Mouse (Mus musculus): Measurements from ENCODE around the gene Mical3. TPM values are rescaled to one million over a fixed set of nuclear protein-coding genes. Genes with fewer than 3 reads are reported as not detected.
A peak's percentile ranks its signal among the peaks of the same experiment; 100 is the strongest.

Gene Mical3
- polyA plus RNA-seq, 1 experiment from 2014 or later: 51.7 TPM

DNA sequence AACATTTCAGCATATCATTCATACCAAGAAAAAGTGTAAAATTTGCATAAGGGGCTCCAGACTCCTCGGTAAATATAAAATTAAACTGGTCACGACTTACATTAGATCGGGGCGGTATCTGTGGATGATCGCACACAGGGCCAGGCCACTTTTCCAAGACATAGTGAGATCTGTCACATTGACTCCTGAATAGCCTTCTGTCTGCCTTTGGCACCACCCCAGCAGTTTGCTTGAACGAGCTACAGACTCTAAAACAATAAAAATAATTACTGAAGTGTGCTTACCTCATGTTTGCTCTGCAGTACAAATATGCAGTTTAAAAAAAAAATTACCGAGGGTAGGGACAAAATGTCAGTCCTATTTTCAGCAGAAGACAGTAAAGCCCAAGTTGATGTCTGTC lies 103.9 kb downstream of the Mical3 start:
- no peaks in the 10 kb centered on the region for H3K27me3 ChIP-seq (ENCODE audit: control insufficient read depth, insufficient read depth, low read length)
- DNase-seq: no peak
- no peak for ATAC-seq (ENCODE audit: low FRiP score, low TSS enrichment)
- no peak overlapping the region for H3K4me3 ChIP-seq (replicated peaks; ENCODE audit: low read depth, low read length)
- H3K9ac ChIP-seq (replicated peaks; ENCODE audit: low read length): no peak overlapping the region
- H3K4me1 ChIP-seq (ENCODE audit: control insufficient read depth, insufficient read depth, low read length): no peaks in the 10 kb centered on the region
- H3K27ac ChIP-seq (replicated peaks; ENCODE audit: low read depth, low read length): no peak overlapping the region
- no peak overlapping the region for H3K4me2 ChIP-seq (ENCODE audit: low read length)
- H3K36me3 ChIP-seq (ENCODE audit: control insufficient read depth, insufficient read depth, low read length): peaks cover 77% of the 10 kb centered on the region
- WGBS: 71% methylated on average over 7 of the region's 7 CpGs
- no peaks in the 10 kb centered on the region for H3K9me3 ChIP-seq (ENCODE audit: control insufficient read depth, low read length)

DNA sequence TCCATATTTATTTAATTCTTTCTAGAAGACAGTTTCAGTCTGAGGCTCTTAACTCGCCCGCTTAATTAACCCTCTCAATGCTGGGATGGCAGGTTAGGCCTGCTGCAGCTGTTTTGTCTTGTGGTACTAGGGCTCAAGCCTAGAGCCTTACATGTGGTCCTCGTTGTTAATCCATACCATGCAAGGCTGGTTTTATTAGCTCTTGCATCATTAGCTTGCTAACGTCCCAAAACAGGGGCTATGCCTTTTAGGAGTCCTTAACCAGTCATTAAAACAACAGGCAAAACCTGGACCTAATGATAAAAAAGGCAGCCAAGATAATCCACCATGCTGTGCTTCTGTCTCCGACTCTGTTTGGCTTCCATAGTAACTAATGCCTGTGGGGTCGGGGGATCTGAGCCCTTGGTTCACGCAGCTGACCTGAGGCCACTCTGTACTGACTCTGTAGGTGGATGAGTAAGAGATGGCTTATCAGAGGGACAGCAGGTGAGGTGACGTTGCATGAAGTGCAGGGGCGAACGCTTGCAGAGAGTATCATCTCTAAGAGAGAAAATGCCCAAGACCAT lies 104.7 kb downstream of the Mical3 start:
- no peaks in the 10 kb centered on the region for H3K4me1 ChIP-seq (ENCODE audit: control insufficient read depth, insufficient read depth, low read length)
- H3K4me2 ChIP-seq (ENCODE audit: low read length): no peak overlapping the region
- H3K27ac ChIP-seq (replicated peaks; ENCODE audit: low read depth, low read length): no peak overlapping the region
- ATAC-seq (ENCODE audit: low FRiP score, low TSS enrichment) (no peak), DNase-seq (peak; percentile 20)
- H3K36me3 ChIP-seq (ENCODE audit: control insufficient read depth, insufficient read depth, low read length): peaks cover 77% of the 10 kb centered on the region
- H3K9me3 ChIP-seq (ENCODE audit: control insufficient read depth, low read length): no peaks in the 10 kb centered on the region
- H3K9ac ChIP-seq (replicated peaks; ENCODE audit: low read length): 0 out of 2 replicates have a peak overlapping the region, but pooled peaks have one; percentile 12
- 39% methylated on average over 10 of the region's 10 CpGs for WGBS
- H3K4me3 ChIP-seq (replicated peaks; ENCODE audit: low read depth, low read length): no peak overlapping the region
- H3K27me3 ChIP-seq (ENCODE audit: control insufficient read depth, insufficient read depth, low read length): no peaks in the 10 kb centered on the region

DNA sequence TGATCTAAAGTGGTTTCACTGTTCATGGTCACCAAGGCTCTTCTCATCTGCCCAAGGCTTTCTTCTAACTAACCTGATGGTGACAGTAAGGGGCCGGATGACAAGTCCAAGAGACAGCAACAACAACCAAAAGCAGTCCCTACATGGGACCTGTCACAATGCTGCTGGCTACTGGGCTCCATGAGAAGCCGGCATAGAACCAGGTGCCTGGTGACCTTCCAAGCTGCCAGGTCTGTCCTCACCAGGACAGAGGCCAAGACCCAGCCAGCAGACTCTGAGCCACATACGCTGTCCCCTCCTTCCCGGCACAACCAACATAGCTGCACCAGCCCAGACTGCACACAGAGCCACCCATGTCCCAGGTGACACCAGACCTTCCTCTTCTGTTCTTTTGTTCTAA lies 112.7 kb downstream of the Mical3 start:
- no peaks in the 10 kb centered on the region for H3K9me3 ChIP-seq (ENCODE audit: control insufficient read depth, low read length)
- H3K27me3 ChIP-seq (ENCODE audit: control insufficient read depth, insufficient read depth, low read length): no peaks in the 10 kb centered on the region
- no peak overlapping the region for H3K27ac ChIP-seq (replicated peaks; ENCODE audit: low read depth, low read length)
- ATAC-seq (ENCODE audit: low FRiP score, low TSS enrichment) (no peak), DNase-seq (no peak)
- no peak overlapping the region for H3K4me3 ChIP-seq (replicated peaks; ENCODE audit: low read depth, low read length)
- peaks cover 72% of the 10 kb centered on the region for H3K36me3 ChIP-seq (ENCODE audit: control insufficient read depth, insufficient read depth, low read length)
- no peak overlapping the region for H3K9ac ChIP-seq (replicated peaks; ENCODE audit: low read length)
- WGBS: 96% methylated on average over 4 of the region's 4 CpGs
- no peaks in the 10 kb centered on the region for H3K4me1 ChIP-seq (ENCODE audit: control insufficient read depth, insufficient read depth, low read length)
- H3K4me2 ChIP-seq (ENCODE audit: low read length): no peak overlapping the region

DNA sequence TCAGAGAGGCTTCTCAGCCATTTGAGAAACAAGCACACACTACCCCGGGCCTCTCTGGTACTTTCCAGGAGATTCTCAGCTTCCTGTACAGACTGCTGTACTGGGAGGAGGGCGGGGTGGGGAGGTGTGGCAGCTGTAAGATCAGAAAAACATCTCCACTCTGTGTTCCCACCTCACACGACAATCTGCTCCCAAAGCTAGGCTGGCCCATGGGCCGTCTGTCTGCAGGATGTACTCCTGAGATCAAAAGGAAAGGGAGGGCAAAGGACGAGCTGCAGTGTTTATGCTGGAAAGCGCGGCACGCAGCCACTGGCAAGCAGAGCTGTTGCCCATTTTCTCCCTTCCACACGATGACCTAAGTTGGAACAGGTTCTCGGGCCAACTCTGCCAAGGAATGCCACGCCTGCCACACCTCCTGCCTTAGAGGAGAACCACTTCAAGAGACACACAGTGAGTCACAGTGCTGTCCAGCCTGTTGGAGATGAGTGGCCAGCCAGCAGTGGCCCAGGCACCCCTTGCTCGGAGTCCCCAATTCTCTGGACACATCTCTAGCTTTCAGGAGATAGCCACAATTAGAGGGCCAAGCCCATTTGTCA lies 113.3 kb downstream of the Mical3 start:
- H3K9ac ChIP-seq (replicated peaks; ENCODE audit: low read length): no peak overlapping the region
- H3K9me3 ChIP-seq (ENCODE audit: control insufficient read depth, low read length): no peaks in the 10 kb centered on the region
- no peak for DNase-seq
- H3K4me1 ChIP-seq (ENCODE audit: control insufficient read depth, insufficient read depth, low read length): no peaks in the 10 kb centered on the region
- peaks cover 73% of the 10 kb centered on the region for H3K36me3 ChIP-seq (ENCODE audit: control insufficient read depth, insufficient read depth, low read length)
- H3K27ac ChIP-seq (replicated peaks; ENCODE audit: low read depth, low read length): no peak overlapping the region
- no peak overlapping the region for H3K4me3 ChIP-seq (replicated peaks; ENCODE audit: low read depth, low read length)
- WGBS: 89% methylated on average over 12 of the region's 12 CpGs
- no peak overlapping the region for H3K4me2 ChIP-seq (ENCODE audit: low read length)
- no peaks in the 10 kb centered on the region for H3K27me3 ChIP-seq (ENCODE audit: control insufficient read depth, insufficient read depth, low read length)
- ATAC-seq (ENCODE audit: low FRiP score, low TSS enrichment): no peak

DNA sequence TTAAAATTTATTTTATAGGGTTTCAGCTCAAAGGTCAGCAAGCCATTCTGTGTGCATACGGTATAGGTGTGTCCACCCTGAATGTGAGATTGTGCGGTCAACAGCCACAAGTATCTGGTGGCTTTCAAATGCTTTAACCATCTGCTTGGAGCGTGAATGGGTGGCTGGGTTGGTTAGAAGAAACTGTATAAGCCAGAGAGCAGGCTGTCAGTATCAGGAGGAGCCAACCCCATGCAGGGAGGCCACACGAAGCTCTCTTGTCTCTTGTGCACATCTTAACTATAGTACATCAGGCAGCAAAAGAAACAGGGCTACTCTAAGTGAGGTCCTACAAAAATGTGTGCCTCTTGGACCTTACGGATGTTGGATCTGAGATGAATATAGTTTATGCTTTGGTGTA lies 114.7 kb downstream of the Mical3 start:
- Histone ChIP-seq H3K9me3 (ENCODE audit: control insufficient read depth, low read length) (no peaks in the 10 kb centered on the region), H3K27ac (replicated peaks; ENCODE audit: low read depth, low read length) (no peak overlapping the region), H3K9ac (replicated peaks; ENCODE audit: low read length) (no peak overlapping the region), H3K27me3 (ENCODE audit: control insufficient read depth, insufficient read depth, low read length) (no peaks in the 10 kb centered on the region), H3K36me3 (ENCODE audit: control insufficient read depth, insufficient read depth, low read length) (peaks cover 70% of the 10 kb centered on the region), H3K4me2 (ENCODE audit: low read length) (no peak overlapping the region), H3K4me3 (replicated peaks; ENCODE audit: low read depth, low read length) (no peak overlapping the region), H3K4me1 (ENCODE audit: control insufficient read depth, insufficient read depth, low read length) (no peaks in the 10 kb centered on the region)
- DNase-seq (no peak), ATAC-seq (ENCODE audit: low FRiP score, low TSS enrichment) (no peak)
- 90% methylated on average over 5 of the region's 5 CpGs for WGBS

DNA sequence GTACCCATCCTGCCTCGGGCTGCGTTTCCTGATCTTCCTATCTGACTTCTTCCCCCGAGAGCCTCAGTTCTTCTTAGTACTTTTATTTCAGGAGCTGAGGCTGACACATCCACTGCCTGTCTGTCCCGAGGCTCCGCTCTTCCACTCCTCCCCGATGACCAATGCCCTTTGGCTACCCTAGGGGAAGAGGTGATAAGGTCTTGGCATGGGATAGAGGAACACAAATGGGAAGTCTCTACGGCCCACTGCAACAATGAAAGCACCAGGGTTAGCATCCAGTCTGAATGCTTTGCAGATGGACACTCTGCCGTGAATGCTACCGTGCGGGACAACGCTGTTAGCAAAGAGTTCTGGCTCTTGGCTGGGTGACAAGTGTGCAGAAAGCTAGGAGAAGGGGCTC lies 116.5 kb downstream of the Mical3 start:
- Histone ChIP-seq H3K27me3 (ENCODE audit: control insufficient read depth, insufficient read depth, low read length) (no peaks in the 10 kb centered on the region), H3K4me3 (replicated peaks; ENCODE audit: low read depth, low read length) (no peak overlapping the region), H3K27ac (replicated peaks; ENCODE audit: low read depth, low read length) (peak overlapping the region; percentile 22; the same call in 1 of the 2 replicates), H3K9me3 (ENCODE audit: control insufficient read depth, low read length) (no peaks in the 10 kb centered on the region), H3K9ac (replicated peaks; ENCODE audit: low read length) (no peak overlapping the region), H3K4me1 (ENCODE audit: control insufficient read depth, insufficient read depth, low read length) (no peaks in the 10 kb centered on the region), H3K4me2 (ENCODE audit: low read length) (no peak overlapping the region), H3K36me3 (ENCODE audit: control insufficient read depth, insufficient read depth, low read length) (peaks cover 65% of the 10 kb centered on the region)
- ATAC-seq (ENCODE audit: low FRiP score, low TSS enrichment) (no peak), DNase-seq (no peak)
- 69% methylated on average over 11 of the region's 11 CpGs for WGBS

DNA sequence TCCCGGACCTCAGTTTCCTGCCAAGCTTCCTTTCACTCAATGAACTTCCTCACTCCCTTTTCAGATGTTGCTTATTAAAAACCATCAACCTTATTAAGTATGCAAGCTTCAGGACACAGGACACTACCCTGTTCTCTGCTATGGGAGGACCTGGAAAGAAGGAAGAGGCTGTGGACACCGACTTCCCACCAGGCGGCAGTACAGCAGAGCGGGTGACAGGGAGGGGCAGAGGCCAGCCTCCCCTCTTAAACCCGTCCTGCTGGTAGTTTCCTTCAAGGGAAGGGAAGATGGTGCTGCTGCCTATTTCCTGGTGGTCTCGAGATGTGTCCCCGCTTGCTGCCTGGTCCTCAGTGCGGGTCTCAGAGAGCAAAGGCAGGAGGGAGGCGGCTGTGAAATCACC lies 117.0 kb downstream of the Mical3 start:
- Histone ChIP-seq H3K4me3 (replicated peaks; ENCODE audit: low read depth, low read length) (no peak overlapping the region), H3K9me3 (ENCODE audit: control insufficient read depth, low read length) (no peaks in the 10 kb centered on the region), H3K27ac (replicated peaks; ENCODE audit: low read depth, low read length) (peak overlapping the region; percentile 22), H3K4me1 (ENCODE audit: control insufficient read depth, insufficient read depth, low read length) (no peaks in the 10 kb centered on the region), H3K27me3 (ENCODE audit: control insufficient read depth, insufficient read depth, low read length) (no peaks in the 10 kb centered on the region), H3K4me2 (ENCODE audit: low read length) (no peak overlapping the region), H3K36me3 (ENCODE audit: control insufficient read depth, insufficient read depth, low read length) (peaks cover 64% of the 10 kb centered on the region), H3K9ac (replicated peaks; ENCODE audit: low read length) (no peak overlapping the region)
- ATAC-seq (ENCODE audit: low FRiP score, low TSS enrichment) (no peak; the same call in 1 of the 2 replicates), DNase-seq (peak; percentile 64)
- WGBS: 52% methylated on average over 9 of the region's 9 CpGs

DNA sequence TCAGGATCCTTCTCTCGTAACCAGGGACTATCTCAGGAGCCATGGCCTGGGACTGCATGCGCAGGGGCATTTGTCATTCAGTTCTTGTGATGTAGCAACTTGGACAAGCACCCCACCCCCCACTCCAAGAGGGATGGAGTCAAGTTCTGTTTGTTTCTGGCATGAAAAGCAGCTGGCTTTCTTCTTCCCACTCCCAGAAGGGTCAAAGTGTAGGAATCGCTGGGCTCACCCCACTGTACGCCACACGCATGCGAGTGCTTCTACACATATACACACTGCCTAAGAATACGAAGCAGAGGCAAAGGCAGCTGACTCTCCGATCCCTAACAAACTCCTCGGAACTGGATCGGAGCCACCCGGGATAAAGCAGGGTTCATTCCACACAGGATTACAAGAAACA lies 119.1 kb downstream of the Mical3 start:
- DNase-seq: no peak
- Histone ChIP-seq H3K27me3 (ENCODE audit: control insufficient read depth, insufficient read depth, low read length) (no peaks in the 10 kb centered on the region), H3K9me3 (ENCODE audit: control insufficient read depth, low read length) (no peaks in the 10 kb centered on the region), H3K4me2 (ENCODE audit: low read length) (no peak overlapping the region), H3K9ac (replicated peaks; ENCODE audit: low read length) (no peak overlapping the region), H3K4me3 (replicated peaks; ENCODE audit: low read depth, low read length) (no peak overlapping the region), H3K36me3 (ENCODE audit: control insufficient read depth, insufficient read depth, low read length) (peaks cover 65% of the 10 kb centered on the region), H3K27ac (replicated peaks; ENCODE audit: low read depth, low read length) (no peak overlapping the region), H3K4me1 (ENCODE audit: control insufficient read depth, insufficient read depth, low read length) (no peaks in the 10 kb centered on the region)
- ATAC-seq (ENCODE audit: low FRiP score, low TSS enrichment): no peak
- 92% methylated on average over 11 of the region's 11 CpGs for WGBS

DNA sequence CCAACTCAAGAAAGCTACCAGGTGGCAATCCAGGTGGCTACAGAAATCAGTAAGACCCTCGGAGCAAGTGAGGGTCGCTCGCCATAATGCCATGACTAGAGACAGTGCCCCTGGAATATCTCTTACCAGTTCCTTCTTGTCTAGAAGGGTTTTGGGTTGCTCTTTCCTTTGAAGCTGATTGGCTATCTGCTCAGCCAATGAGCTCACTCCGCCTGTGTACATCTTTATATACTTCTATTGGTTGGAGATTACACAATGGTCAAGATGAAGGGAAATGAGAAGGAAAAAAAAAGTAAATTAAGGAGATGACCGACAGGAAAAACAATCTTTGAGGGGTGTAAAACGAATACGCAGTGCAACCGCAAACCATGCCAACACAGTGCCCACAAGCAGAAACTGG lies 121.1 kb downstream of the Mical3 start:
- DNase-seq: no peak
- H3K9ac ChIP-seq (replicated peaks; ENCODE audit: low read length): no peak overlapping the region
- no peak overlapping the region for H3K4me2 ChIP-seq (ENCODE audit: low read length)
- H3K27me3 ChIP-seq (ENCODE audit: control insufficient read depth, insufficient read depth, low read length): no peaks in the 10 kb centered on the region
- no peak overlapping the region for H3K4me3 ChIP-seq (replicated peaks; ENCODE audit: low read depth, low read length)
- WGBS: 95% methylated on average over 8 of the region's 8 CpGs
- no peak overlapping the region for H3K27ac ChIP-seq (replicated peaks; ENCODE audit: low read depth, low read length)
- H3K4me1 ChIP-seq (ENCODE audit: control insufficient read depth, insufficient read depth, low read length): no peaks in the 10 kb centered on the region
- H3K36me3 ChIP-seq (ENCODE audit: control insufficient read depth, insufficient read depth, low read length): peaks cover 62% of the 10 kb centered on the region
- no peaks in the 10 kb centered on the region for H3K9me3 ChIP-seq (ENCODE audit: control insufficient read depth, low read length)
- ATAC-seq (ENCODE audit: low FRiP score, low TSS enrichment): no peak

All from midbrain, embryonic 14.5 days (tissue).